Comparison of ENCODE assay signal across 8 mouse cellular contexts in the genomic region with DNA sequence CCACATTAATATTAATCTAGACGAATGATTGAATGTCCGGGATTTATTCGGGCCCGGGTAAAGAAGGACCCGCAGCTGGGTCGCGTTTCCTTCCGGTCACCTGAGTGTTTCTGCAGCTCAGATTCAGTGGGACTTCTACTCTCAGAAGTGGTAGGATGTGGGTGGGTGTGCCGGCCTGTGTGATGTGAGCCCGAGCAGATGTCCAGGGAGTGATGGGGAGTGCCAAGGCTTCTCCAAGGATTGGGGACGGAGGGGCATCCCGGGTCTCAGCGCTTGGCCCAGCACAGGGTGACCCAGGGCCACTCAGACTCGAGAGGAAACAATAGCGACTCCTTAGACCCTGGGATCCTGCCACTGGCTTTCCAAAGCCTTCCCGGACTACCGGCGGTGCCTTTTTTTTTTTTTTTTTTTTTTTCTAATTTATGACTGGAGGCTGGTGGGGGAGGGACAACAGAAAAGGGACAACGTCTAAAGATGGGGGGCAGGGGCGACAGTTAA. TPM values are rescaled to one million over a fixed set of nuclear protein-coding genes. Genes with fewer than 3 reads are reported as not detected.
DNase-seq lines count a peak whose midpoint lies in the region; ATAC-seq and TF ChIP-seq lines count a peak whose summit lies in the region.

Slc1a2 (plus strand) TSS at position 497 of the 498 bp plus-strand sequence.

- no peaks in the 10 kb centered on the region for H3K36me3 ChIP-seq in limb, embryonic 11.5 days (ENCODE audit: control insufficient read depth, insufficient read depth, low read length)
- H3K36me3 ChIP-seq in neural tube, embryonic 13.5 days: no peaks in the 10 kb centered on the region
- no peaks in the 10 kb centered on the region for H3K36me3 ChIP-seq in thymus, adult 2 months (ENCODE audit: control insufficient read depth, insufficient read depth, low read length)

- H3K4me3 ChIP-seq in limb, embryonic 11.5 days (ENCODE audit: low read depth, low read length): peak within 1 kb of the TSS; percentile 66
- peak within 1 kb of the TSS; percentile 77 for H3K4me3 ChIP-seq in neural tube, embryonic 13.5 days
- no peak within 1 kb of the TSS for H3K4me3 ChIP-seq in thymus, adult 2 months (ENCODE audit: control insufficient read depth, insufficient read depth, low read length)

- no peaks in the 10 kb centered on the region for H3K9me3 ChIP-seq in limb, embryonic 11.5 days (ENCODE audit: control insufficient read depth, low read length)
- no peaks in the 10 kb centered on the region for H3K9me3 ChIP-seq in neural tube, embryonic 13.5 days

- H3K9ac ChIP-seq in limb, embryonic 11.5 days (ENCODE audit: low read length): peak within 1 kb of the TSS; percentile 47
- H3K9ac ChIP-seq in neural tube, embryonic 13.5 days: peak within 1 kb of the TSS; percentile 96

- H3K27me3 ChIP-seq in limb, embryonic 11.5 days (ENCODE audit: control insufficient read depth, insufficient read depth, low read length): peaks cover 21% of the 10 kb centered on the region
- H3K27me3 ChIP-seq in neural tube, embryonic 13.5 days: peaks cover 6% of the 10 kb centered on the region
- peaks cover 7% of the 10 kb centered on the region; the same call in 1 of the 2 replicates for H3K27me3 ChIP-seq in thymus, adult 2 months (ENCODE audit: control insufficient read depth, insufficient read depth, low read length)

- intact Hi-C loops in heart, postnatal 10 days (cut with DNase I): loop anchor here (5.0 kb wide), 1 partner anchor 66 kb away; no protein-coding TSS in a partner anchor

- 0 out of 2 replicates have a peak, but pooled peaks have one; percentile 29 for ATAC-seq in limb, embryonic 11.5 days (ENCODE audit: insufficient number of reproducible peaks, low FRiP score, low TSS enrichment, low read depth)
- ATAC-seq in neural tube, embryonic 13.5 days (ENCODE audit: low read depth): peak; percentile 59

- peak within 1 kb of the TSS; percentile 100 for H3K4me2 ChIP-seq in limb, embryonic 11.5 days (ENCODE audit: low read depth, severe bottlenecking)
- peak within 1 kb of the TSS; percentile 87 for H3K4me2 ChIP-seq in neural tube, embryonic 13.5 days

- H3K4me1 ChIP-seq in limb, embryonic 11.5 days (ENCODE audit: control insufficient read depth, insufficient read depth, low read length): no peaks in the 10 kb centered on the region
- peaks cover 67% of the 10 kb centered on the region for H3K4me1 ChIP-seq in neural tube, embryonic 13.5 days (replicated peaks)
- H3K4me1 ChIP-seq in thymus, adult 2 months (replicated peaks; ENCODE audit: control insufficient read depth, insufficient read depth, low read length): no peaks in the 10 kb centered on the region

- H3K27ac ChIP-seq in limb, embryonic 11.5 days (replicated peaks; ENCODE audit: low read depth, low read length): no peak within 1 kb of the TSS
- peak within 1 kb of the TSS; percentile 96 for H3K27ac ChIP-seq in neural tube, embryonic 13.5 days (replicated peaks)
- H3K27ac ChIP-seq in thymus, adult 2 months (ENCODE audit: control insufficient read depth, insufficient read depth, low read length): no peak within 1 kb of the TSS

- 1% methylated on average over 20 of the region's 20 CpGs for WGBS in limb, embryonic 11.5 days
- under 1% methylated on average over 20 of the region's 20 CpGs for WGBS in neural tube, embryonic 13.5 days
- WGBS in thymus, adult 2 months: 4% methylated on average over 20 of the region's 20 CpGs

- peak; percentile 59 for DNase-seq in layer of hippocampus, adult 11-12 months (ENCODE audit: low spot score)
- no peak for DNase-seq in layer of hippocampus, adult 9-10 months (ENCODE audit: low spot score)
- DNase-seq in cerebellum, postnatal 36 days: peak; percentile 49 to 56
- peak; percentile 3 to 13 for DNase-seq in heart, postnatal 10 days
- DNase-seq in limb, embryonic 11.5 days (ENCODE audit: low spot score): no peak
- DNase-seq in T-cell, adult 2 months (ENCODE audit: low spot score): no peak
- DNase-seq in thymus, adult 2 months: no peak

- no peak for TF ChIP-seq CTCF in thymus, adult 2 months (IDR thresholded peaks at IDR 0.05; ENCODE audit: borderline replicate concordance, control insufficient read depth, extremely low read depth, insufficient read depth, low read length, poor library complexity)

- TF ChIP-seq POLR2A in thymus, adult 2 months (IDR thresholded peaks at IDR 0.05; ENCODE audit: control insufficient read depth, extremely low read depth, insufficient read depth, low read length, poor library complexity): no peak

RNA-seq across cellular contexts. Expression of gene Slc1a2, which starts in this region (rescaled TPM):
- total RNA-seq in heart, postnatal 10 days (2021): under 1 TPM; 0.20 to 0.26 TPM
- 0.06 and 0.11 TPM in 2 replicates for polyA plus RNA-seq in limb, embryonic 11.5 days (2014; fragmentation: Nextera tagmentation; extraction: Ambion mirVana)
- 18.8 and 22.5 TPM in 2 replicates for polyA plus RNA-seq in neural tube, embryonic 13.5 days (2015; fragmentation: Nextera tagmentation; extraction: Ambion mirVana)
- polyA plus RNA-seq in thymus, adult 2 months (2012; rRNA removed): 0.87 and 1.5 TPM in 2 replicates

Comparison
In these comparisons a context has a peak if more than half of its experiments do, and no peak if none do; other contexts are left out.
1. DNase-seq: peak in layer of hippocampus, adult 11-12 months (single experiment) and cerebellum, postnatal 36 days (2 of 2); none in layer of hippocampus, adult 9-10 months (single experiment), limb, embryonic 11.5 days (single experiment), T-cell, adult 2 months (single experiment) and thymus, adult 2 months (single experiment).
2. Peak in DNase-seq in heart, postnatal 10 days; RNA of the gene not detected or under 1 TPM.
3. Peak in ATAC-seq, H3K4me3 ChIP-seq, H3K9ac ChIP-seq and H3K4me2 ChIP-seq in limb, embryonic 11.5 days; RNA of the gene not detected or under 1 TPM.